Mouse (Mus musculus) liver, embryonic 13.5 days (tissue): Measurements from ENCODE around the gene Olfm1. TPM values are rescaled to one million over a fixed set of nuclear protein-coding genes. Genes with fewer than 3 reads are reported as not detected.

Experiments
- ATAC-seq: fragments of 200-750 bp; cut with Nextera tagmentation; 2 replicates; pipeline ENCODE4 v1.8.0; 2017; ENCODE audit warnings: low read depth, mild to moderate bottlenecking, moderate number of reproducible peaks, moderate library complexity
- DNase-seq: peaks from one replicate; pipeline ENCODE4 v3.0.0; 2022
- H3K27ac ChIP-seq: fragments of 300-500 bp; sonication (generic); 2 replicates; pipeline ENCODE4 v1.5.1; 2015; ENCODE audit warnings: moderate library complexity, mild to moderate bottlenecking, inconsistent platforms
- H3K27me3 ChIP-seq: fragments of 300-500 bp; sonication (generic); 2 replicates; pipeline ENCODE4 v1.6.1; 2015; ENCODE audit warnings: mild to moderate bottlenecking, inconsistent platforms
- H3K36me3 ChIP-seq: fragments of 300-500 bp; sonication (generic); 2 replicates; pipeline ENCODE4 v1.6.1; 2015; ENCODE audit warnings: mild to moderate bottlenecking, inconsistent platforms
- H3K4me1 ChIP-seq: fragments of 300-500 bp; sonication (generic); replicated peaks from 2 replicates; pipeline ENCODE4 v1.6.1; 2015; ENCODE audit warnings: inconsistent platforms
- H3K4me2 ChIP-seq: fragments of 300-500 bp; sonication (generic); 2 replicates; pipeline ENCODE4 v1.6.1; 2015; ENCODE audit warnings: inconsistent platforms, mild to moderate bottlenecking, moderate library complexity
- H3K4me3 ChIP-seq: fragments of 300-500 bp; sonication (generic); replicated peaks from 2 replicates; pipeline ENCODE4 v1.5.1; 2015; ENCODE audit warnings: mild to moderate bottlenecking, inconsistent platforms
- H3K9ac ChIP-seq: fragments of 300-500 bp; sonication (generic); 2 replicates; pipeline ENCODE4 v1.6.1; 2015; ENCODE audit warnings: mild to moderate bottlenecking, inconsistent platforms
- H3K9me3 ChIP-seq: fragments of 300-500 bp; sonication (generic); replicated peaks from 2 replicates; pipeline ENCODE4 v1.6.1; 2016; ENCODE audit warnings: inconsistent platforms
- WGBS: fragments of 180-500 bp; shearing (Covaris S2); methylation state at CpG from one replicate; pipeline ENCODE4 v1.1.7; 2015; ENCODE audit not compliant: insufficient replicate concordance; 5-methylcytosine and 5-hydroxymethylcytosine counted together
- polyA plus RNA-seq: library from polyadenylated mRNA; unstranded; fragments of >200 nt; fragmentation: Nextera tagmentation; extraction: Ambion mirVana; gene quantifications from 2 replicates; pipeline ENCODE4 v1.2.1, GENCODE M21; 2015

The Olfm1 gene
- polyA plus RNA-seq = 1.4 and 1.6 TPM in 2 replicates

- Histone ChIP-seq H3K9ac (no peak within 1 kb of the TSS), H3K9me3 (no peaks in the 10 kb centered on the region), H3K36me3 (no peaks in the 10 kb centered on the region), H3K27ac (no peak within 1 kb of the TSS), H3K27me3 (peaks cover 82% of the 10 kb centered on the region), H3K4me1 (peaks cover 16% of the 10 kb centered on the region), H3K4me3 (peak within 1 kb of the TSS; percentile 49), H3K4me2 (peak within 1 kb of the TSS; percentile 60)
- DNase-seq (no peak), ATAC-seq (no peak)
- 2% methylated on average over 75 of the region's 76 CpGs for WGBS
Measured at GRCm38 (mm10) chr2:28192821-28193689, at the start of gene Olfm1. Olfm1 (plus strand) TSS chr2:28192992.

GRCm38 (mm10) chr2:28143417-28144045, 49.3 kb upstream of the Olfm1 start:
- Histone ChIP-seq H3K4me1 (peaks cover 70% of the 10 kb centered on the region), H3K27ac (no peak overlapping the region), H3K4me3 (no peak overlapping the region), H3K9ac (no peak overlapping the region), H3K27me3 (peaks cover 20% of the 10 kb centered on the region), H3K36me3 (no peaks in the 10 kb centered on the region), H3K9me3 (no peaks in the 10 kb centered on the region), H3K4me2 (no peak overlapping the region)
- WGBS = 70% methylated on average over 13 of the region's 13 CpGs
- no peak for DNase-seq
- ATAC-seq = no peak

GRCm38 (mm10) chr2:28145702-28146101, 47.1 kb upstream of the Olfm1 start:
- no peak for ATAC-seq
- DNase-seq = no peak
- WGBS = 51% methylated on average over 5 of the region's 5 CpGs
- no peak overlapping the region for H3K9ac ChIP-seq
- H3K27me3 ChIP-seq = peaks cover 20% of the 10 kb centered on the region
- H3K27ac ChIP-seq = no peak overlapping the region
- peaks cover 60% of the 10 kb centered on the region for H3K4me1 ChIP-seq
- no peak overlapping the region for H3K4me2 ChIP-seq
- no peaks in the 10 kb centered on the region for H3K36me3 ChIP-seq
- no peaks in the 10 kb centered on the region for H3K9me3 ChIP-seq
- H3K4me3 ChIP-seq = no peak overlapping the region

- DNase-seq (no peak), ATAC-seq (no peak)
- H3K4me2 ChIP-seq = no peak overlapping the region
- WGBS = 58% methylated on average over 4 of the region's 4 CpGs
- H3K9me3 ChIP-seq = no peaks in the 10 kb centered on the region
- peaks cover 20% of the 10 kb centered on the region for H3K27me3 ChIP-seq
- no peak overlapping the region for H3K27ac ChIP-seq
- no peak overlapping the region for H3K4me3 ChIP-seq
- peaks cover 56% of the 10 kb centered on the region for H3K4me1 ChIP-seq
- no peaks in the 10 kb centered on the region for H3K36me3 ChIP-seq
- H3K9ac ChIP-seq = no peak overlapping the region
Measured at GRCm38 (mm10) chr2:28146152-28146551, 46.6 kb upstream of the Olfm1 start.

- H3K4me1 ChIP-seq = peaks cover 50% of the 10 kb centered on the region
- no peak overlapping the region for H3K4me2 ChIP-seq
- WGBS = 47% methylated on average over 4 of the region's 4 CpGs
- no peaks in the 10 kb centered on the region for H3K9me3 ChIP-seq
- DNase-seq (no peak), ATAC-seq (no peak)
- H3K9ac ChIP-seq = no peak overlapping the region
- H3K4me3 ChIP-seq = no peak overlapping the region
- H3K27me3 ChIP-seq = peaks cover 20% of the 10 kb centered on the region
- no peak overlapping the region for H3K27ac ChIP-seq
- no peaks in the 10 kb centered on the region for H3K36me3 ChIP-seq
Measured at GRCm38 (mm10) chr2:28146685-28147084, 46.1 kb upstream of the Olfm1 start.

- DNase-seq (no peak), ATAC-seq (peak; percentile 18; the same call in 1 of the 2 replicates)
- Histone ChIP-seq H3K9ac (no peak overlapping the region), H3K27ac (no peak overlapping the region), H3K27me3 (peaks cover 20% of the 10 kb centered on the region), H3K9me3 (no peaks in the 10 kb centered on the region), H3K4me3 (no peak overlapping the region), H3K36me3 (no peaks in the 10 kb centered on the region), H3K4me1 (peaks cover 44% of the 10 kb centered on the region), H3K4me2 (no peak overlapping the region)
- 46% methylated on average over 5 of the region's 5 CpGs for WGBS
Measured at GRCm38 (mm10) chr2:28147248-28147794, 45.5 kb upstream of the Olfm1 start.

- no peak for ATAC-seq
- Histone ChIP-seq H3K27me3 (peaks cover 23% of the 10 kb centered on the region), H3K9ac (no peak overlapping the region), H3K9me3 (no peaks in the 10 kb centered on the region), H3K4me3 (no peak overlapping the region), H3K36me3 (no peaks in the 10 kb centered on the region), H3K4me2 (no peak overlapping the region), H3K27ac (no peak overlapping the region), H3K4me1 (peaks cover 25% of the 10 kb centered on the region)
- WGBS = 81% methylated on average over 11 of the region's 11 CpGs
- no peak for DNase-seq
Measured at GRCm38 (mm10) chr2:28149688-28150087, 43.1 kb upstream of the Olfm1 start.

GRCm38 (mm10) chr2:28160568-28160967, 32.2 kb upstream of the Olfm1 start:
- 67% methylated on average over 7 of the region's 7 CpGs for WGBS
- H3K9me3 ChIP-seq = no peaks in the 10 kb centered on the region
- H3K4me3 ChIP-seq = no peak overlapping the region
- no peak overlapping the region for H3K4me2 ChIP-seq
- H3K4me1 ChIP-seq = peaks cover 11% of the 10 kb centered on the region
- no peak overlapping the region for H3K9ac ChIP-seq
- ATAC-seq (no peak), DNase-seq (no peak)
- H3K36me3 ChIP-seq = no peaks in the 10 kb centered on the region
- no peak overlapping the region for H3K27ac ChIP-seq
- peaks cover 46% of the 10 kb centered on the region for H3K27me3 ChIP-seq

- H3K4me2 ChIP-seq = no peak overlapping the region
- 75% methylated on average over 8 of the region's 8 CpGs for WGBS
- ATAC-seq (no peak), DNase-seq (no peak)
- H3K9ac ChIP-seq = no peak overlapping the region
- no peak overlapping the region for H3K4me3 ChIP-seq
- H3K9me3 ChIP-seq = no peaks in the 10 kb centered on the region
- peaks cover 11% of the 10 kb centered on the region for H3K4me1 ChIP-seq
- H3K27me3 ChIP-seq = peaks cover 40% of the 10 kb centered on the region
- no peaks in the 10 kb centered on the region for H3K36me3 ChIP-seq
- no peak overlapping the region for H3K27ac ChIP-seq
Measured at GRCm38 (mm10) chr2:28165570-28165969, 27.2 kb upstream of the Olfm1 start.

GRCm38 (mm10) chr2:28169336-28169735, 23.5 kb upstream of the Olfm1 start:
- Histone ChIP-seq H3K4me1 (no peaks in the 10 kb centered on the region), H3K4me3 (no peak overlapping the region), H3K9me3 (no peaks in the 10 kb centered on the region), H3K9ac (no peak overlapping the region), H3K4me2 (no peak overlapping the region), H3K27ac (no peak overlapping the region), H3K36me3 (no peaks in the 10 kb centered on the region), H3K27me3 (peaks cover 67% of the 10 kb centered on the region)
- 65% methylated on average over 12 of the region's 12 CpGs for WGBS
- no peak for DNase-seq
- ATAC-seq = no peak

- Histone ChIP-seq H3K4me1 (no peaks in the 10 kb centered on the region), H3K27me3 (peaks cover 50% of the 10 kb centered on the region)
- no peak for DNase-seq
Measured at GRCm38 (mm10) chr2:28171962-28172361, 20.8 kb upstream of the Olfm1 start.

More at GRCm38 (mm10) chr2:28171962-28172361, 20.8 kb upstream of the Olfm1 start:
- Histone ChIP-seq H3K4me3 (no peak overlapping the region), H3K36me3 (no peaks in the 10 kb centered on the region), H3K27ac (no peak overlapping the region), H3K9ac (no peak overlapping the region), H3K9me3 (no peaks in the 10 kb centered on the region), H3K4me2 (no peak overlapping the region)
- ATAC-seq = no peak
- WGBS = 53% methylated on average over 6 of the region's 6 CpGs
